Mouse (Mus musculus) embryonic facial prominence, embryonic 10.5 days (tissue): Measurements from ENCODE around the gene Fank1. TPM values are rescaled to one million over a fixed set of nuclear protein-coding genes. Genes with fewer than 3 reads are reported as not detected.
A peak's percentile ranks its signal among the peaks of the same experiment; 100 is the strongest.

Source experiments
- DNase-seq: peaks from one replicate; pipeline ENCODE4 v3.0.0-alpha.2; 2017; ENCODE audit warnings: low spot score
- H3K27ac ChIP-seq: fragments of 300-500 bp; sonication (generic); replicated peaks from 2 replicates; pipeline ENCODE4 v1.5.1; 2016; ENCODE audit warnings: mild to moderate bottlenecking
- H3K27me3 ChIP-seq: fragments of 300-500 bp; sonication (generic); replicated peaks from 2 replicates; pipeline ENCODE4 v1.6.1; 2016; ENCODE audit warnings: low read depth, mild to moderate bottlenecking; ENCODE audit not compliant: poor library complexity, severe bottlenecking
- H3K36me3 ChIP-seq: fragments of 300-500 bp; sonication (generic); replicated peaks from 2 replicates; pipeline ENCODE4 v1.6.1; 2016; ENCODE audit warnings: mild to moderate bottlenecking, moderate library complexity
- H3K4me1 ChIP-seq: fragments of 300-500 bp; sonication (generic); 2 replicates; pipeline ENCODE4 v1.6.1; 2016
- H3K4me3 ChIP-seq: fragments of 300-500 bp; sonication (generic); 2 replicates; pipeline ENCODE4 v1.5.1; 2016; ENCODE audit warnings: mild to moderate bottlenecking, moderate library complexity
- H3K9me3 ChIP-seq: fragments of 300-500 bp; sonication (generic); 2 replicates; pipeline ENCODE4 v1.6.1; 2016; ENCODE audit warnings: mild to moderate bottlenecking
- WGBS: fragments of 180-500 bp; shearing (Covaris S2); methylation state at CpG from one replicate; pipeline ENCODE4 v1.1.7; 2016; 5-methylcytosine and 5-hydroxymethylcytosine counted together
- polyA plus RNA-seq: library from polyadenylated mRNA; unstranded; fragments of >200 nt; fragmentation: Nextera tagmentation; extraction: Ambion mirVana; gene quantifications from 2 replicates; pipeline ENCODE4 v1.2.1, GENCODE M21; 2016

The Fank1 gene
- polyA plus RNA-seq = 0.36 and 0.58 TPM in 2 replicates

DNA sequence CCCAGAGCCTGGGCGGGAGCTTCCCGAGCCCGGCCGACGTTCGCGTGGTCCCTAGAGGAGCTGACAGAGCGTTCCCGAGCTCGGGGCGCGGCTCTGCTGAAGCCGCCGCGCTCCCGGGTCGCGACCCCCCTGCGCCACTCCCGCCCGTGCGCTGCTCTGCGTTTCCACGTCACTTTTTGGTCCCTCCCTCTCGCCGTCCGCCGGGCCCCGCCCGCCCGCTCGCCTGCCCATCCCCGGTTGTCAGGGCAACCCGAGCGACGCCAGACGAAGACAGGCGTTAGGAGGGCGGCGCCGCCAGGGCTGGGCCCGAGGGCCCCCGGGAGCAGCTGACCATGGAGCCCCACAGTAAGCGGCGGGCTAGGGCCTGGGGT is at the start of gene Fank1:
TSS of gene Fank1 (plus strand) at position 236 of the 371 bp plus-strand sequence.
- peak; percentile 94 for DNase-seq
- H3K36me3 ChIP-seq = no peaks in the 10 kb centered on the region
- H3K9me3 ChIP-seq = no peaks in the 10 kb centered on the region
- H3K27ac ChIP-seq = peak within 1 kb of the TSS; percentile 83
- peaks cover 18% of the 10 kb centered on the region for H3K4me1 ChIP-seq
- peak within 1 kb of the TSS; percentile 79 for H3K4me3 ChIP-seq
- under 1% methylated on average over 45 of the region's 45 CpGs for WGBS
- H3K27me3 ChIP-seq = peaks cover 24% of the 10 kb centered on the region

- DNase-seq = no peak
- Histone ChIP-seq H3K36me3 (peaks cover 34% of the 10 kb centered on the region), H3K9me3 (no peaks in the 10 kb centered on the region), H3K27ac (no peak overlapping the region), H3K4me3 (no peak overlapping the region), H3K4me1 (no peaks in the 10 kb centered on the region), H3K27me3 (no peaks in the 10 kb centered on the region)
- 86% methylated on average over 6 of the region's 6 CpGs for WGBS
Observed at GRCm38 (mm10) chr7:133727027-133727426, 49.6 kb upstream of the Fank1 start.

DNA sequence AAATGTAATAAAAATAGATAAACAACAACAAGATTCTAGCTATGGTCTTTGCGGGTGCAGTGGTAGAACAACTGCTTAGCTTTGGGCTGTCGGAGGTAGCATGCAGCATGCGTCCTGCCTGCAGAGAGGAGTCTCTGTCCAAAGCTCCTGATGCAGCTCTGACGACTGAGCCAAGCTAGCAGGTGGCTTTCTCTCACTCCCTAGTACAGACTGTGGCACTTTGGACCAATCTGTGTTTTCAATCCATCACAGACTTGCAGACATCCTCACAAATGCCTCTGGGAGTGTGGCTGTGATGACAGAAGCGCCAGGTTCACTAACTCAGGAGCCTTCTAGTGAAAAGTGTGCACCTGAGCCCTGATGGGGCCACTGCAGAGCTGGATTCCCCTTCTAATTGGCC is 47.3 kb upstream of the Fank1 start:
- H3K27ac ChIP-seq = no peak overlapping the region
- peaks cover 33% of the 10 kb centered on the region for H3K36me3 ChIP-seq
- no peak overlapping the region for H3K4me3 ChIP-seq
- no peaks in the 10 kb centered on the region for H3K4me1 ChIP-seq
- H3K9me3 ChIP-seq = no peaks in the 10 kb centered on the region
- no peaks in the 10 kb centered on the region for H3K27me3 ChIP-seq
- DNase-seq = no peak
- 79% methylated on average over 5 of the region's 5 CpGs for WGBS

DNA sequence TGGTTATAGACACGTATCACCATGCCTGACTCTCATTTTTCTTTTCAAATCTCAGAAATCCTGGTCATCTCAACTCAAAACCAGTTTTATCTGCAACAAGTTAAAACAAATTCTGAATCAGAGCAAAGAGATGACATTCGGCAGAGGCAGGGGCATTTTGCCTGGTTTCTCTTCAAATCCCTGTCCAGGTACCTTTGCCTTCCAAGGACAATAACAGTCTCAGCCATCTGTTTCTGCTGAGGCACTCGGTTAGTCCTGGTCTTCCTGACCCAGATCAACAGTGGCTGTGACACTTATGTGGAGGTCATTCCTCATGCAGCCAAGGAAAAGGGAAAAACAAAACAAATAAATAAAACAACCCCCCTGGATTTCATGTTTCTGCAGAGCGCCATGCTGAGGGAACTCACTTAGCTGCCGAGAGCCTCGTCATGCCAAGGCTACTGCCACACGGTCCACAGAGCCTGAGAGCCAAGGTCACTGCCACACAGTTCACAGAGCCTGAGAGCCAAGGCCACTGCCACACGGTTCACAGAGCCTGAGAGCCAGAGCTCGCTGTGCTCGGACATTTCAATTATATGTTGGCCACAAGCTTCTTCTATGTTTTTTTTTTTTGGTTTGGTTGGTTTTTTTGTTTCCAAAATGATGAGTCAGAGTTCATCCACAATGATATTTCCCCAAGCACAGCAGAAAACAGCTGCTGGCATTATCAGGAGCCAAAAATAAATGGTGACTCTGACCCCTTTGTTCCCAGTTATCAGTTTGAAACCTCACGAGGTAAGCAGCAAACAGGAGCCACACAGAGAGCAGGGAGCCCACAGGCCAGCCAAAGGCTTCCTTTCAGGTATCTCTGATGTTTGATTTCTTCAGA is 46.1 kb upstream of the Fank1 start:
- no peak overlapping the region for H3K27ac ChIP-seq
- H3K4me3 ChIP-seq = no peak overlapping the region
- peaks cover 23% of the 10 kb centered on the region for H3K36me3 ChIP-seq
- no peaks in the 10 kb centered on the region for H3K9me3 ChIP-seq
- H3K27me3 ChIP-seq = no peaks in the 10 kb centered on the region
- no peak for DNase-seq
- WGBS = 84% methylated on average over 11 of the region's 11 CpGs
- H3K4me1 ChIP-seq = no peaks in the 10 kb centered on the region

GRCm38 (mm10) chr7:133731971-133732645 is 44.6 kb upstream of the Fank1 start:
- WGBS = 84% methylated on average over 4 of the region's 4 CpGs
- no peaks in the 10 kb centered on the region for H3K4me1 ChIP-seq
- no peaks in the 10 kb centered on the region for H3K27me3 ChIP-seq
- H3K36me3 ChIP-seq = peaks cover 25% of the 10 kb centered on the region
- no peak overlapping the region for H3K27ac ChIP-seq
- DNase-seq = no peak
- no peak overlapping the region for H3K4me3 ChIP-seq
- no peaks in the 10 kb centered on the region for H3K9me3 ChIP-seq

DNA sequence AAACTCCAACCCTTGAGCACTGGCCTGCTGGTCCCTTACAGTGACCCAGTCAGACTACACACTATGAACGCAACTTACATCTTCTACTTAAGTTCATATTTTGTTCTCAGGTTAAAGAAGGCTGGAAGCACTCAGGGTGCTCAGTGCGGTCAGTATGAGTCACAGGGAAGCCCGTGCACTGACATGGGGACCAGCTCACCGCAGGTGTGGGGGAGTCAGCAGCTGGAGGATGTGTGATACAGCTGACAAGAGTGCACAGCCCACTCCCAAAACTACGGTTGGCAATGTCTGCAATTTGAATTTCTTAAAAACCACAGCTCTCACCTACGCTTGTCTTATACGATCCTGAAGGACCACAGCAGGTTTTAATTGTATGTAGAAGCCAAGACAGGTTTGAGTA is 36.1 kb upstream of the Fank1 start:
- H3K36me3 ChIP-seq = peaks cover 42% of the 10 kb centered on the region
- no peak for DNase-seq
- no peaks in the 10 kb centered on the region for H3K27me3 ChIP-seq
- no peaks in the 10 kb centered on the region for H3K4me1 ChIP-seq
- H3K4me3 ChIP-seq = no peak overlapping the region
- WGBS = 91% methylated on average over 7 of the region's 7 CpGs
- no peak overlapping the region for H3K27ac ChIP-seq
- H3K9me3 ChIP-seq = no peaks in the 10 kb centered on the region

DNA sequence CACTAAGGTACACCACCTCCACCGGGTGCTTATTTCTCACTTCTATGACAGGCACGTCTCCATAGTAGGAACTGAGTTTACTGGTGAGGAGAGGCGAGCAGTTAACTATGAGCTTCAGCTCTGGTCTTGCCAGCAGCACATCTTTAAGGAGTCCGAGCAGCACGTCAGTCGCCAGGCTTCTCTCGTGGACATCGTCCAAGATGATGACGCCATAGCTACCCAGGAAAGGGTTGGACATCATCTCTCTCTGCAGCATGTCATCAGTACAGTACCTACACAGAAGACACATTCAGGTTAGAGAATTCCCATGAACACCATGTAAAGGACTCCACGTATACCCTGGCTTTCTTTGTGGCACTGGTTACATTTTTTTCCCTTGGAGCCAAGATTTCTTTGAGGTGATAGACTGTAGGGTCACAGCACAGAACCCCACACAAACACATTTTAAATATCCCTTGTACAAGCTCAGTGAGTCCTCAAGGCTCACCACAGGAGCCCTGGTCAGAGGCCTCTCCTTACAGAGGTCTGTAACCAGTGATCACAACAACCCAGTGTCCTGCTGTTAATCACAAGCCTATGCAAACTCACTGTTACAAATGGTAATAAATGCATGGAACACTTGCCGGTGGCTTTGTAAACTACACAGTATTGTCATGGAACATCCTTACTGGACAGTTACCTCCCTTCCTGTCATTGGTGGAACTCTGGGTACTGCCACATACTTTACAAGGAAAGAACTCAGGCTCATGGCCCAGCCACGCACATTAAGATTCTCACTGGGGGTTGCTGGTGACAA is 33.9 kb upstream of the Fank1 start:
- H3K4me1 ChIP-seq = no peaks in the 10 kb centered on the region
- H3K27me3 ChIP-seq = no peaks in the 10 kb centered on the region
- no peaks in the 10 kb centered on the region for H3K9me3 ChIP-seq
- H3K27ac ChIP-seq = no peak overlapping the region
- DNase-seq = no peak
- WGBS = 92% methylated on average over 12 of the region's 12 CpGs
- H3K4me3 ChIP-seq = no peak overlapping the region
- H3K36me3 ChIP-seq = peaks cover 42% of the 10 kb centered on the region

GRCm38 (mm10) chr7:133743611-133744010 is 33.0 kb upstream of the Fank1 start:
- no peaks in the 10 kb centered on the region for H3K4me1 ChIP-seq
- no peaks in the 10 kb centered on the region for H3K9me3 ChIP-seq
- H3K27me3 ChIP-seq = no peaks in the 10 kb centered on the region
- DNase-seq = no peak
- WGBS = 72% methylated on average over 4 of the region's 4 CpGs
- peaks cover 48% of the 10 kb centered on the region for H3K36me3 ChIP-seq
- H3K4me3 ChIP-seq = no peak overlapping the region
- H3K27ac ChIP-seq = no peak overlapping the region

DNA sequence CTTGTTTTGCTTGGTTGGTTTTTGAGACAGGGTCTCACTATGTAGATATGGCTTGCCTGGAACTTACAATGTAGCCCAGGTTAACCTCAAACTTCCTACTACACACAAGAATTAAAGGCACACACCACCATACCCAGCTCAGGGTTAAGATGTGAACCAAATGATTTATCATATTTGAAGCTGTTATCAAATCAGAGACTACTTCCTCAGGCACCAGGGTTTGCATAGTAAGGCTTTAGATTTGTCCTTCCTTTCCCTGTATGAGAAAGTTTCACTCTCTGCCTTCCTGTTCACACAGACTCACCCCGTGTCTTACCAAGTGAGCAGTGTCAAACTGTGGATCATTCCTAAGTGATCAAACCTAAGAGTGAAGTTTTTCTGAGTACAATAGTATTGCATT is 32.5 kb upstream of the Fank1 start:
- Histone ChIP-seq H3K4me3 (no peak overlapping the region), H3K9me3 (no peaks in the 10 kb centered on the region), H3K4me1 (no peaks in the 10 kb centered on the region), H3K27me3 (no peaks in the 10 kb centered on the region), H3K36me3 (peaks cover 49% of the 10 kb centered on the region), H3K27ac (no peak overlapping the region)
- no peak for DNase-seq
- 87% methylated on average over 1 of the region's 1 CpGs for WGBS

DNA sequence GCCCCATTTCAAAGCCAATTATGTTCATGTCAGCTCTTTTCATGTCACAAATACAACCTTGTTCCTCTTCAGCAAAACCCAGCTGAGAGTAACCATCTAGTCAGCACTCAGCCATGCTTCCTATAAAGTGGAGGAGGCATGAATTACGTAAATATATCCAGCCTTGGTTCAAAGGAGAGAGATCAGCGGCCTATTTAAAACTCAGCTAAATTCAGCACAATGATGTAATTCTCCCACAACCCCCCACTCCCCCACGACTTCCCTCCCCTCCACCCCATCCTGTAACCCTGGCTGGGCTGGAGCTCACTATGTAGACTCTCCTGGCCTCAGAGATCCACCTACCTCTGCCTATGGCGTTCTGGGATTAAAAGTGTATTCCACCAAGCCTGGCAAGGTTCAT is 32.0 kb upstream of the Fank1 start:
- Histone ChIP-seq H3K4me1 (no peaks in the 10 kb centered on the region), H3K27ac (no peak overlapping the region), H3K36me3 (peaks cover 49% of the 10 kb centered on the region), H3K27me3 (no peaks in the 10 kb centered on the region), H3K4me3 (no peak overlapping the region), H3K9me3 (no peaks in the 10 kb centered on the region)
- no peak for DNase-seq
- WGBS = 73% methylated on average over 4 of the region's 4 CpGs

- no peak overlapping the region for H3K4me3 ChIP-seq
- DNase-seq = no peak
- no peaks in the 10 kb centered on the region for H3K4me1 ChIP-seq
- no peaks in the 10 kb centered on the region for H3K27me3 ChIP-seq
- no peak overlapping the region for H3K27ac ChIP-seq
- 91% methylated on average over 8 of the region's 8 CpGs for WGBS
- peaks cover 26% of the 10 kb centered on the region for H3K36me3 ChIP-seq
- H3K9me3 ChIP-seq = no peaks in the 10 kb centered on the region
Observed at GRCm38 (mm10) chr7:133747372-133747771, 29.3 kb upstream of the Fank1 start.

DNA sequence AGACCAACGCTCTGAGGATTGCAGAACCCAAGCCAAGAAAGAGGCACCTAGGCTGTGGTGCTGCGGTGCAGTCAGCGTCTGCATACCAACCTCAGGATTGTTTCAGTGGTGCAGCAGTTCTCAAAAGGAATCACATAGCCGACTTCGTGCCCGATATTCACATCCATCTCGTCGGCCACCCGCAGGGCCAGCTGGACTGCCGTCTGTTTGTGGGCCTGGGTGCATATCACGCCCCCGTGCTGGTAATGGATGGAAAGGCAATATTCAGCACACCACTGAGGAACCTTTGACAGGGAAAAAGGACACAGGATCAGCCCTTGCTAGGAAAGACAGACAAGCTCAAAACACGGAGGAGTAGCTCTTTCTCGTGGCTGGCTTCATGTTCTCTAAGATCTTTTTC is 27.9 kb upstream of the Fank1 start:
- H3K36me3 ChIP-seq = peaks cover 18% of the 10 kb centered on the region
- DNase-seq = no peak
- WGBS = 90% methylated on average over 14 of the region's 14 CpGs

More for the DNA sequence above, 27.9 kb upstream of the Fank1 start:
- Histone ChIP-seq H3K9me3 (no peaks in the 10 kb centered on the region), H3K27ac (no peak overlapping the region), H3K4me3 (no peak overlapping the region), H3K4me1 (no peaks in the 10 kb centered on the region), H3K27me3 (no peaks in the 10 kb centered on the region)
